7 mouse cellular contexts compared by ENCODE assay signal in genomic region chr5:105494918-105495901, GRCm38 (mm10). TPM values are rescaled to one million over a fixed set of nuclear protein-coding genes. Genes with fewer than 3 reads are reported as not detected.
DNase-seq lines count a peak whose midpoint lies in the region; ATAC-seq and TF ChIP-seq lines count a peak whose summit lies in the region.

No protein-coding gene starts in this region.

- peak overlapping the region; percentile 56 for H3K4me2 ChIP-seq in hindbrain, embryonic 15.5 days
- H3K4me2 ChIP-seq in limb, embryonic 11.5 days (ENCODE audit: low read depth, severe bottlenecking), result peak overlapping the region; percentile 33; the same call in 1 of the 2 replicates
- H3K4me2 ChIP-seq in midbrain, embryonic 11.5 days, result peak overlapping the region; percentile 42

- intact Hi-C loops in gastrocnemius, adult 2 months (cut with DNase I), result loop anchor here (5.0 to 10.0 kb wide), 2 partner anchors 88 to 380 kb away; partner anchors contain the start of gene Zfp326

- H3K36me3 ChIP-seq in hindbrain, embryonic 15.5 days, result no peaks in the 10 kb centered on the region
- H3K36me3 ChIP-seq in limb, embryonic 11.5 days (ENCODE audit: control insufficient read depth, insufficient read depth, low read length), result no peaks in the 10 kb centered on the region
- H3K36me3 ChIP-seq in midbrain, embryonic 11.5 days (ENCODE audit: control insufficient read depth, insufficient read depth, low read length), result no peaks in the 10 kb centered on the region
- H3K36me3 ChIP-seq in spleen, adult 2 months (ENCODE audit: control insufficient read depth, insufficient read depth, low read length), result no peaks in the 10 kb centered on the region

- TF ChIP-seq CTCF in gastrocnemius, adult 2 months (IDR thresholded peaks at IDR 0.05), result peak; percentile 69
- TF ChIP-seq CTCF in spleen, adult 2 months (IDR thresholded peaks at IDR 0.05; ENCODE audit: extremely low read depth, insufficient read depth, insufficient read length, insufficient replicate concordance), result peak; percentile 52; the same call in 1 of the 2 replicates

- no peak overlapping the region for H3K9ac ChIP-seq in hindbrain, embryonic 15.5 days
- no peak overlapping the region for H3K9ac ChIP-seq in limb, embryonic 11.5 days (ENCODE audit: low read length)
- H3K9ac ChIP-seq in midbrain, embryonic 11.5 days (ENCODE audit: low read length), result no peak overlapping the region

- H3K27ac ChIP-seq in gastrocnemius, adult 2 months, result peak overlapping the region; percentile 55
- H3K27ac ChIP-seq in hindbrain, embryonic 15.5 days (replicated peaks), result no peak overlapping the region
- no peak overlapping the region for H3K27ac ChIP-seq in limb, embryonic 11.5 days (replicated peaks; ENCODE audit: low read depth, low read length)
- H3K27ac ChIP-seq in midbrain, embryonic 11.5 days (ENCODE audit: low read depth, low read length), result 0 out of 2 replicates have a peak overlapping the region, but pooled peaks have one; percentile 3
- H3K27ac ChIP-seq in spleen, adult 2 months (ENCODE audit: insufficient read depth, low read length), result peak overlapping the region; percentile 84

- DNase-seq in Muller cell, postnatal 12 days (ENCODE audit: inconsistent ontology term), result peak; percentile 92
- DNase-seq in c-Kit-negative CD71-positive TER-119-positive erythroid progenitor cells, embryonic 14.5 days (ENCODE audit: low read depth, low spot score), result peak; percentile 24
- DNase-seq in gastrocnemius, adult 2 months, result peak; percentile 86
- peak; percentile 77 for DNase-seq in limb, embryonic 11.5 days (ENCODE audit: low spot score)
- DNase-seq in midbrain, embryonic 11.5 days (ENCODE audit: low spot score, missing footprints), result peak; percentile 96
- DNase-seq in spleen, adult 2 months (ENCODE audit: low read depth in 1 of 2, low spot score in 2 of 2), result peak; percentile 87 to 88

- ATAC-seq in hindbrain, embryonic 15.5 days (ENCODE audit: low FRiP score, low read depth), result peak; percentile 73
- peak; percentile 70; the same call in 1 of the 2 replicates for ATAC-seq in limb, embryonic 11.5 days (ENCODE audit: insufficient number of reproducible peaks, low FRiP score, low TSS enrichment, low read depth)
- ATAC-seq in midbrain, embryonic 11.5 days (ENCODE audit: low FRiP score), result peak; percentile 86

- H3K4me3 ChIP-seq in gastrocnemius, adult 2 months, result peak overlapping the region; percentile 65
- H3K4me3 ChIP-seq in hindbrain, embryonic 15.5 days, result peak overlapping the region; percentile 10
- H3K4me3 ChIP-seq in limb, embryonic 11.5 days (ENCODE audit: low read depth, low read length), result no peak overlapping the region
- no peak overlapping the region for H3K4me3 ChIP-seq in midbrain, embryonic 11.5 days (ENCODE audit: low read depth, low read length)
- peak overlapping the region; percentile 60 for H3K4me3 ChIP-seq in spleen, adult 2 months (ENCODE audit: extremely low read depth, insufficient read depth, insufficient read length)

- no peak for TF ChIP-seq POLR2A in spleen, adult 2 months (IDR thresholded peaks at IDR 0.05; ENCODE audit: low read depth, low read length)

- no peaks in the 10 kb centered on the region for H3K9me3 ChIP-seq in hindbrain, embryonic 15.5 days
- H3K9me3 ChIP-seq in limb, embryonic 11.5 days (ENCODE audit: control insufficient read depth, low read length), result no peaks in the 10 kb centered on the region
- no peaks in the 10 kb centered on the region for H3K9me3 ChIP-seq in midbrain, embryonic 11.5 days (ENCODE audit: control insufficient read depth, low read length)

- H3K4me1 ChIP-seq in hindbrain, embryonic 15.5 days (replicated peaks), result peaks cover 35% of the 10 kb centered on the region
- 0 out of 2 replicates have a peak, but pooled peaks cover 3% of the 10 kb centered on the region for H3K4me1 ChIP-seq in limb, embryonic 11.5 days (ENCODE audit: control insufficient read depth, insufficient read depth, low read length)
- peaks cover 38% of the 10 kb centered on the region for H3K4me1 ChIP-seq in midbrain, embryonic 11.5 days (ENCODE audit: control insufficient read depth, insufficient read depth, low read length)
- peaks cover 9% of the 10 kb centered on the region; the same call in 1 of the 2 replicates for H3K4me1 ChIP-seq in spleen, adult 2 months (ENCODE audit: control insufficient read depth, insufficient read depth, insufficient read length)

- H3K27me3 ChIP-seq in hindbrain, embryonic 15.5 days, result no peaks in the 10 kb centered on the region; the same call in 1 of the 2 replicates
- no peaks in the 10 kb centered on the region for H3K27me3 ChIP-seq in limb, embryonic 11.5 days (ENCODE audit: control insufficient read depth, insufficient read depth, low read length)
- no peaks in the 10 kb centered on the region; the same call in 1 of the 2 replicates for H3K27me3 ChIP-seq in midbrain, embryonic 11.5 days (ENCODE audit: control insufficient read depth, insufficient read depth, low read length)
- H3K27me3 ChIP-seq in spleen, adult 2 months (ENCODE audit: control insufficient read depth, insufficient read depth, low read length), result no peaks in the 10 kb centered on the region

- 5% methylated on average over 24 of the region's 24 CpGs for WGBS in hindbrain, embryonic 15.5 days
- 11% methylated on average over 22 of the region's 24 CpGs for WGBS in limb, embryonic 11.5 days
- WGBS in midbrain, embryonic 11.5 days, result 6% methylated on average over 22 of the region's 24 CpGs
- 7% methylated on average over 24 of the region's 24 CpGs for WGBS in spleen, adult 2 months

RNA-seq across cellular contexts. Expression of gene Lrrc8c, which starts 24.0 kb away (rescaled TPM):
- 10 to 100 TPM in 1 of 2 experiments, 1 to 10 TPM in 1; 8.1 to 17.0 TPM for total RNA-seq in gastrocnemius, adult 2 months (2021)
- polyA plus RNA-seq in hindbrain, embryonic 15.5 days (2015; fragmentation: Nextera tagmentation; extraction: Ambion mirVana), result 16.4 and 19.3 TPM in 2 replicates
- polyA plus RNA-seq in limb, embryonic 11.5 days (2014; fragmentation: Nextera tagmentation; extraction: Ambion mirVana), result 14.9 TPM in 2 replicates
- 12.4 and 12.8 TPM in 2 replicates for polyA plus RNA-seq in midbrain, embryonic 11.5 days (2014; fragmentation: Nextera tagmentation; extraction: Ambion mirVana)
- polyA plus RNA-seq in spleen, adult 2 months (2012; rRNA removed), result 33.9 and 41.0 TPM in 2 replicates

Comparison
In these comparisons a context has a peak if more than half of its experiments do, and no peak if none do; other contexts are left out.
1. DNase-seq: peak in every context shown above with its lines; median percentile 96 in midbrain, embryonic 11.5 days; 92 in Muller cell, postnatal 12 days; 88 in spleen, adult 2 months; 86 in gastrocnemius, adult 2 months; 77 in limb, embryonic 11.5 days; 24 in c-Kit-negative CD71-positive TER-119-positive erythroid progenitor cells, embryonic 14.5 days.
2. H3K27ac ChIP-seq: peak in gastrocnemius, adult 2 months (single experiment), midbrain, embryonic 11.5 days (single experiment) and spleen, adult 2 months (single experiment); none in hindbrain, embryonic 15.5 days (single experiment) and limb, embryonic 11.5 days (single experiment).
3. H3K4me3 ChIP-seq: peak in gastrocnemius, adult 2 months (single experiment), hindbrain, embryonic 15.5 days (single experiment) and spleen, adult 2 months (single experiment); none in limb, embryonic 11.5 days (single experiment) and midbrain, embryonic 11.5 days (single experiment).
4. Peak in every context shown above with its lines, with median percentiles within 50 percentile points of each other: ATAC-seq and H3K4me2 ChIP-seq.